Mouse (Mus musculus) midbrain, embryonic 11.5 days (tissue): ENCODE results near the gene Tma7. TPM values are rescaled to one million over a fixed set of nuclear protein-coding genes. Genes with fewer than 3 reads are reported as not detected.

ENCODE experiments used
- ATAC-seq: fragments of 200-750 bp; cut with Nextera tagmentation; 2 replicates; pipeline ENCODE4 v1.8.0; 2017; ENCODE audit warnings: moderate TSS enrichment, moderate library complexity; ENCODE audit not compliant: low FRiP score
- DNase-seq: peaks from one replicate; pipeline ENCODE4 v3.0.0; 2015; ENCODE audit warnings: low spot score; ENCODE audit errors: missing footprints
- H3K27ac ChIP-seq: fragments of 300-500 bp; sonication (generic); 2 replicates; pipeline ENCODE4 v1.5.1; 2014; ENCODE audit warnings: low read depth, low read length
- H3K27me3 ChIP-seq: fragments of 300-500 bp; sonication (generic); 2 replicates; pipeline ENCODE4 v1.6.1; 2014; ENCODE audit warnings: mild to moderate bottlenecking, low read length, moderate library complexity, mixed read lengths; ENCODE audit not compliant: control insufficient read depth, insufficient read depth
- H3K36me3 ChIP-seq: fragments of 300-500 bp; sonication (generic); 2 replicates; pipeline ENCODE4 v1.6.1; 2014; ENCODE audit warnings: mild to moderate bottlenecking, low read length, moderate library complexity, mixed read lengths; ENCODE audit not compliant: control insufficient read depth, insufficient read depth
- H3K4me1 ChIP-seq: fragments of 300-500 bp; sonication (generic); 2 replicates; pipeline ENCODE4 v1.6.1; 2014; ENCODE audit warnings: low read length; ENCODE audit not compliant: control insufficient read depth, insufficient read depth
- H3K4me2 ChIP-seq: fragments of 300-500 bp; sonication (generic); 2 replicates; pipeline ENCODE4 v1.6.1; 2014; ENCODE audit warnings: mild to moderate bottlenecking, moderate library complexity
- H3K4me3 ChIP-seq: fragments of 300-500 bp; sonication (generic); 2 replicates; pipeline ENCODE4 v1.5.1; 2014; ENCODE audit warnings: low read depth, low read length
- H3K9ac ChIP-seq: fragments of 300-500 bp; sonication (generic); 2 replicates; pipeline ENCODE4 v1.6.1; 2014; ENCODE audit warnings: low read length
- H3K9me3 ChIP-seq: fragments of 300-500 bp; sonication (generic); 2 replicates; pipeline ENCODE4 v1.6.1; 2016; ENCODE audit warnings: low read length; ENCODE audit not compliant: control insufficient read depth
- WGBS: fragments of 180-500 bp; shearing (Covaris S2); extraction: QIAGEN DNeasy Blood & Tissue Kit; methylation state at CpG from one replicate; pipeline ENCODE4 v1.1.7; 2014; 5-methylcytosine and 5-hydroxymethylcytosine counted together
- polyA plus RNA-seq: library from polyadenylated mRNA; unstranded; fragments of >200 nt; fragmentation: Nextera tagmentation; extraction: Ambion mirVana; gene quantifications from 2 replicates; pipeline ENCODE4 v1.2.1, GENCODE M21; 2014

Gene Tma7
- polyA plus RNA-seq, 1 experiment from 2014 or later = 852 TPM

- ATAC-seq = no peak
- H3K27ac ChIP-seq = no peak overlapping the region
- H3K4me3 ChIP-seq = no peak overlapping the region
- no peaks in the 10 kb centered on the region for H3K27me3 ChIP-seq
- no peaks in the 10 kb centered on the region for H3K4me1 ChIP-seq
- no peaks in the 10 kb centered on the region for H3K9me3 ChIP-seq
- 82% methylated on average over 8 of the region's 8 CpGs for WGBS
- no peaks in the 10 kb centered on the region for H3K36me3 ChIP-seq
- no peak for DNase-seq
- no peak overlapping the region for H3K9ac ChIP-seq
- no peak overlapping the region for H3K4me2 ChIP-seq
Observed at GRCm38 (mm10) chr9:109031686-109032085, 50.7 kb downstream of the Tma7 start.

DNA sequence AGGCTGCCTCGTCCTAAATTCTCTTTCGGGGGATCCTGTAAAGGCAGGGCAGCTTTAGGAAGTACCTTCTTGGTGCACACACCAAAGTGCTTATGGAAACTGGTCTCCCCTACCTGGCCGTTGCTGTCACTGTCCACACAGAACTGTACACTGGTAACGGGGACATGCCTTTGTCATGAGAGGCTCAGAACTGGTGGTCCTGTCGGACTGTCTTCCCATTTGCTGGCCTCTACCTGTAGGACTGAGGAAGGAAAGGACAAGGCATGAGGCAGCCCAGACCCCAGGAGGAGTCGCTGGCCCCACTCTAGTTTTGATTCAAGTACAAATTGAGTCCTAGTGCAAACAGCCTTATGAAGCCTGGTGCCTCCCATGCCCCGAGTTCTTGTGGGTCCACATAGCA, 51.4 kb downstream of the Tma7 start:
- 90% methylated on average over 7 of the region's 7 CpGs for WGBS
- no peak overlapping the region for H3K4me3 ChIP-seq
- no peak overlapping the region for H3K9ac ChIP-seq
- no peaks in the 10 kb centered on the region for H3K9me3 ChIP-seq
- no peaks in the 10 kb centered on the region for H3K4me1 ChIP-seq
- ATAC-seq = no peak
- H3K36me3 ChIP-seq = no peaks in the 10 kb centered on the region
- no peaks in the 10 kb centered on the region for H3K27me3 ChIP-seq
- no peak for DNase-seq
- H3K4me2 ChIP-seq = no peak overlapping the region
- H3K27ac ChIP-seq = no peak overlapping the region

GRCm38 (mm10) chr9:109030312-109030711, 52.1 kb downstream of the Tma7 start:
- H3K36me3 ChIP-seq = no peaks in the 10 kb centered on the region
- no peaks in the 10 kb centered on the region for H3K27me3 ChIP-seq
- no peaks in the 10 kb centered on the region for H3K4me1 ChIP-seq
- no peak for DNase-seq
- no peak overlapping the region for H3K9ac ChIP-seq
- no peak for ATAC-seq
- WGBS = 82% methylated on average over 3 of the region's 3 CpGs
- no peak overlapping the region for H3K4me3 ChIP-seq
- H3K9me3 ChIP-seq = no peaks in the 10 kb centered on the region
- H3K4me2 ChIP-seq = no peak overlapping the region
- H3K27ac ChIP-seq = no peak overlapping the region

GRCm38 (mm10) chr9:109028919-109029318, 53.5 kb downstream of the Tma7 start:
- H3K4me3 ChIP-seq = no peak overlapping the region
- no peak for DNase-seq
- H3K4me1 ChIP-seq = no peaks in the 10 kb centered on the region

DNA sequence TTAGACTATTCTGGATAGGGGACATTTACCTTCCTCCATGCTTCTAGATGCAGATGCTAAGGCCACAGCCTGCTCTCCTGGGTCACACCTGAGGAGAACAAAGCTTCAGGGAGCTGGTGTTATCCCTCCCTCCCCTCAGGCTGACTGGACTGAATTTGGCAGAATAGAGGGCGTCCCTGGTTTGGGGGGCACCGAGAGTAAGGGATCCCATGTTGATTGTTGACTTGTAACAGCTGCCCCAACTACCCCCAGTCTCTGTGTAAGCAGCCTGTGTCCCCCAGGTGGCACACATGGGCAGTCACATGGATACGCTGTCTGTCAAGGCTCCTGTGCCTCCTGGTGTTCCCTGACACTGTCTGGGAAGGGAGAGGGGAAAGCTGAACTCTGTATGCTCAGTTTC, 54.0 kb downstream of the Tma7 start:
- Histone ChIP-seq H3K27me3 (no peaks in the 10 kb centered on the region), H3K4me2 (no peak overlapping the region), H3K36me3 (no peaks in the 10 kb centered on the region), H3K4me1 (no peaks in the 10 kb centered on the region), H3K9ac (no peak overlapping the region), H3K9me3 (no peaks in the 10 kb centered on the region), H3K27ac (no peak overlapping the region), H3K4me3 (no peak overlapping the region)
- ATAC-seq = no peak
- no peak for DNase-seq
- 77% methylated on average over 3 of the region's 3 CpGs for WGBS

More at GRCm38 (mm10) chr9:109028919-109029318, 53.5 kb downstream of the Tma7 start:
- 73% methylated on average over 5 of the region's 5 CpGs for WGBS
- ATAC-seq = no peak
- Histone ChIP-seq H3K4me2 (no peak overlapping the region), H3K27me3 (no peaks in the 10 kb centered on the region), H3K9ac (no peak overlapping the region), H3K9me3 (no peaks in the 10 kb centered on the region), H3K27ac (no peak overlapping the region), H3K36me3 (no peaks in the 10 kb centered on the region)

GRCm38 (mm10) chr9:109027521-109027920, 54.9 kb downstream of the Tma7 start:
- Histone ChIP-seq H3K9me3 (no peaks in the 10 kb centered on the region), H3K36me3 (no peaks in the 10 kb centered on the region), H3K27me3 (no peaks in the 10 kb centered on the region), H3K4me2 (no peak overlapping the region), H3K4me3 (no peak overlapping the region), H3K4me1 (no peaks in the 10 kb centered on the region), H3K9ac (no peak overlapping the region), H3K27ac (no peak overlapping the region)
- 83% methylated on average over 8 of the region's 8 CpGs for WGBS
- DNase-seq (no peak), ATAC-seq (no peak)

Other genes starting within 250 kb of the Tma7 start
- 7.5 and 8.0 TPM in 2 replicates for gene Slc26a6, start 229.3 kb downstream of the Tma7 start, polyA plus RNA-seq
- not detected in 2 replicates for gene Tmem89, start 168.0 kb downstream of the Tma7 start, polyA plus RNA-seq
- gene Uqcrc1, start 146.0 kb downstream of the Tma7 start, polyA plus RNA-seq = 378 and 408 TPM in 2 replicates
- gene Col7a1, start 129.0 kb downstream of the Tma7 start, polyA plus RNA-seq = 1.1 and 2.2 TPM in 2 replicates
- 0.15 TPM in 1 of 2 replicates, not detected in the other for gene Ucn2, start 96.6 kb downstream of the Tma7 start, polyA plus RNA-seq
- gene Pfkfb4, start 90.8 kb downstream of the Tma7 start, polyA plus RNA-seq = 7.7 and 10.5 TPM in 2 replicates
- gene Shisa5, start 44.0 kb downstream of the Tma7 start, polyA plus RNA-seq = 27.1 and 29.9 TPM in 2 replicates
- gene Trex1, start 22.9 kb downstream of the Tma7 start, polyA plus RNA-seq = 7.1 and 7.3 TPM in 2 replicates
- gene Atrip, start 8.5 kb downstream of the Tma7 start, polyA plus RNA-seq = 21.7 and 25.0 TPM in 2 replicates
- 11.4 and 14.2 TPM in 2 replicates for gene Ccdc51, start 94 bp downstream of the Tma7 start, polyA plus RNA-seq
- gene Plxnb1, start 12.8 kb upstream of the Tma7 start, polyA plus RNA-seq = 17.1 and 17.7 TPM in 2 replicates
- gene Fbxw21, start 79.5 kb upstream of the Tma7 start, polyA plus RNA-seq = not detected in 2 replicates
- gene Fbxw13, start 113.4 kb upstream of the Tma7 start, polyA plus RNA-seq = not detected in 2 replicates
- not detected in 2 replicates for gene Fbxw20, start 152.2 kb upstream of the Tma7 start, polyA plus RNA-seq
- gene Fbxw14, start 205.1 kb upstream of the Tma7 start, polyA plus RNA-seq = not detected in 2 replicates